Mouse (Mus musculus): ENCODE measurements around the gene Rasl2-9.
A peak's percentile ranks its signal among the peaks of the same experiment; 100 is the strongest.
"Not testable (repeated sequence)": the region's sequence is repeated elsewhere in the genome, so short reads cannot be mapped to it uniquely, and the experiment has no call there.

The Rasl2-9 gene

GRCm38 (mm10) chr7:5080010-5080751, 45.6 kb downstream of the Rasl2-9 start, which contains the start of gene Epn1:
TSS of gene Epn1 (plus strand) at chr7:5080235.
- DNase-seq, result peak; percentile 97

- not testable (repeated sequence) for DNase-seq
Observed at GRCm38 (mm10) chr7:5079365-5080009, 46.3 kb downstream of the Rasl2-9 start.

DNA sequence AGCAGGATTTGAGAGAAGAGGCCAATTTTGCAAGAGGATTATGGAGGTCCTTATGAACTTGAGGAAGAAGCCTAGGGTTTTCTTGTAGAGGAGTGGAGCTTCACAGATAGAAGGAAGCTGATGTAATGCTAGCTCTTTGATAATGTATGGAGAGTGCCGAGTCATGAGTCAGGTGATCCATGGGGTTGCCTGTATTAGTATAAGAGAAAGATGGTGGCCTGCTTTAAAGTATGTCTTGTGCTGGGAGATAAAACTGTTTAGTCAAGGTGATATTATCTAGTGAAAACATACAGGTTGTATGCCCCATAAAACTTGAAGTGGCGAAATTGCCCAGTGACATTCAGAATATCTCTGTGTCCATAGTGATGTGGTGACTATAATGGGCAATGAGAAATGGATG, 48.8 kb downstream of the Rasl2-9 start:
- DNase-seq, result no peak

DNA sequence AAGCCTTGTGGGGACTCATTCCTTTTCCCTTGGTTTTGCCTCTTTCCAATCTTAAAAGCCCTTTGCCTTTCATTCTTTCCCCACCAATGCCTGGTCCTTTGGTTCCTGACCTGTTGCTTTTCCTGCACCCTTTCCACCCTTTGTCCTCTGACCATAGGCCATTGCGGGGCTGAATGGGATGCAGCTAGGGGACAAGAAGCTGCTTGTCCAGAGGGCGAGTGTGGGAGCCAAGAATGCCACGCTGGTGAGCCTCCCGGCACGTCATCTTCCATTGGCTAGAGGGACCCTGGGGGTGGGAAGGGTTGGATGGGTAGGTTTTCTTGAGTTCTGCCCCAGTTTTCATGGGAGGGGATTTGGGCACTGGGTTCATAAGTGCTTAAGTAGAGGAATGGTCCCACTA, 50.8 kb downstream of the Rasl2-9 start:
- no peak for DNase-seq
